Mouse (Mus musculus): Measurements from ENCODE around the gene Mt3.

GRCm38 (mm10) chr8:94183117-94183516, 30.7 kb downstream of the Mt3 start:
- TF ChIP-seq CTCF (IDR thresholded peaks at IDR 0.05; ENCODE audit: insufficient read depth, low read length) (peak; percentile 48), POLR2A (IDR thresholded peaks at IDR 0.05; ENCODE audit: borderline replicate concordance, extremely low read depth, low read depth, low read length) (no peak)

Measured in lung, adult 2 months (tissue).